Mouse (Mus musculus) liver, embryonic 11.5 days (tissue): ENCODE data around the gene Manba. TPM values are rescaled to one million over a fixed set of nuclear protein-coding genes. Genes with fewer than 3 reads are reported as not detected.

ENCODE experiments used
- ATAC-seq: fragments of 200-750 bp; cut with Nextera tagmentation; replicated peaks from 2 replicates; pipeline ENCODE4 v1.8.0; 2017; ENCODE audit warnings: moderate number of reproducible peaks, mild to moderate bottlenecking, moderate TSS enrichment, moderate library complexity; ENCODE audit not compliant: low FRiP score
- DNase-seq: peaks from one replicate; pipeline ENCODE4 v3.0.0-alpha.2; 2017; ENCODE audit warnings: low spot score
- H3K27ac ChIP-seq: fragments of 300-500 bp; sonication (generic); 2 replicates; pipeline ENCODE4 v1.5.1; 2014; ENCODE audit warnings: mild to moderate bottlenecking, low read depth, low read length, control low read depth
- H3K27me3 ChIP-seq: fragments of 300-500 bp; sonication (generic); replicated peaks from 2 replicates; pipeline ENCODE4 v1.6.1; 2014; ENCODE audit warnings: low read length, mixed read lengths; ENCODE audit not compliant: control insufficient read depth, insufficient read depth
- H3K36me3 ChIP-seq: fragments of 300-500 bp; sonication (generic); 2 replicates; pipeline ENCODE4 v1.6.1; 2014; ENCODE audit warnings: mild to moderate bottlenecking, low read length, moderate library complexity, mixed read lengths; ENCODE audit not compliant: control insufficient read depth, insufficient read depth
- H3K4me1 ChIP-seq: fragments of 300-500 bp; sonication (generic); replicated peaks from 2 replicates; pipeline ENCODE4 v1.6.1; 2014; ENCODE audit warnings: low read length, mixed read lengths; ENCODE audit not compliant: control insufficient read depth, insufficient read depth
- H3K4me2 ChIP-seq: fragments of 300-500 bp; sonication (generic); 2 replicates; pipeline ENCODE4 v1.6.1; 2014; ENCODE audit warnings: mild to moderate bottlenecking, control low read depth, moderate library complexity
- H3K4me3 ChIP-seq: fragments of 300-500 bp; sonication (generic); 2 replicates; pipeline ENCODE4 v1.5.1; 2014; ENCODE audit warnings: low read depth, low read length, control low read depth
- H3K9ac ChIP-seq: fragments of 300-500 bp; sonication (generic); 2 replicates; pipeline ENCODE4 v1.6.1; 2014; ENCODE audit warnings: low read depth, low read length, control low read depth
- H3K9me3 ChIP-seq: fragments of 300-500 bp; sonication (generic); 2 replicates; pipeline ENCODE4 v1.6.1; 2016; ENCODE audit warnings: low read length, inconsistent platforms, mixed read lengths; ENCODE audit not compliant: control insufficient read depth
- WGBS: fragments of 180-500 bp; shearing (Covaris S2); extraction: QIAGEN DNeasy Blood & Tissue Kit; methylation state at CpG from one replicate; pipeline ENCODE4 v1.1.7; 2014; 5-methylcytosine and 5-hydroxymethylcytosine counted together
- polyA plus RNA-seq: library from polyadenylated mRNA; unstranded; fragments of >200 nt; fragmentation: Nextera tagmentation; extraction: Ambion mirVana; gene quantifications from 2 replicates; pipeline ENCODE4 v1.2.1, GENCODE M21; 2014

Gene Manba
- polyA plus RNA-seq, 1 experiment from 2014 or later = 9.7 TPM

DNA sequence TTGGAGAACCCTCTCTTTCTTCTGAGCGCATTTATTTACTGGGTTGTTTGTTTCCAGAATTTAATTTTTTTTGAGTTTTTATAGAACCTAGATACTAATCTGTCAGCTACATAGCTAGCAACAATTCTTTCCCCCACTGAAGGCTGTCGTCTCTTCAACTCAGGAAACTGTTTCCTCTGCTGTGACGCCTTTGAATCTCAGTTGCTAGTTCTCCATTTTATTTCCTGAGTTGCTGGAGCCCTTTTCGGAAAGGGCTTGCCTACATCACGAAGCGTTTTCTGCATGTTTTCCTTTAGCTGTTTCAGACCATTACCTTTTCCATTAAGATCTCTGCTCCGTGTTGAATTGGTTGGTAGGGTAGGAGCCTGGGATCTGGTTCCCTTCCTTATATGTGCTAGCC lies 131.3 kb downstream of the Manba start:
- H3K9ac ChIP-seq = no peak overlapping the region
- no peak for DNase-seq
- H3K27ac ChIP-seq = no peak overlapping the region
- no peaks in the 10 kb centered on the region for H3K9me3 ChIP-seq
- H3K4me1 ChIP-seq = no peaks in the 10 kb centered on the region
- ATAC-seq = no peak
- 63% methylated on average over 7 of the region's 7 CpGs for WGBS
- H3K27me3 ChIP-seq = no peaks in the 10 kb centered on the region
- peaks cover 9% of the 10 kb centered on the region for H3K36me3 ChIP-seq
- no peak overlapping the region for H3K4me2 ChIP-seq
- no peak overlapping the region for H3K4me3 ChIP-seq

Other genes starting within 250 kb of the Manba start
- 1.3 and 1.7 TPM in 2 replicates for gene Bdh2, start 204.4 kb upstream of the Manba start, polyA plus RNA-seq
- gene Slc9b2, start 177.9 kb upstream of the Manba start, polyA plus RNA-seq = 0.62 and 1.0 TPM in 2 replicates
- gene Slc9b1, start 137.6 kb upstream of the Manba start, polyA plus RNA-seq = 0.16 and 0.23 TPM in 2 replicates
- 58.1 and 59.1 TPM in 2 replicates for gene Cisd2, start 61.7 kb upstream of the Manba start, polyA plus RNA-seq
- gene Ube2d3, start 47.5 kb upstream of the Manba start, polyA plus RNA-seq = 502 and 537 TPM in 2 replicates
- 27.8 and 29.4 TPM in 2 replicates for gene Nfkb1, start 205.9 kb downstream of the Manba start, polyA plus RNA-seq